Mouse (Mus musculus): ENCODE results near the gene 1300017J02Rik. TPM values are rescaled to one million over a fixed set of nuclear protein-coding genes. Genes with fewer than 3 reads are reported as not detected.
A peak's percentile ranks its signal among the peaks of the same experiment; 100 is the strongest.

The 1300017J02Rik gene
- polyA plus RNA-seq, 1 experiment: 67.0 TPM

DNA sequence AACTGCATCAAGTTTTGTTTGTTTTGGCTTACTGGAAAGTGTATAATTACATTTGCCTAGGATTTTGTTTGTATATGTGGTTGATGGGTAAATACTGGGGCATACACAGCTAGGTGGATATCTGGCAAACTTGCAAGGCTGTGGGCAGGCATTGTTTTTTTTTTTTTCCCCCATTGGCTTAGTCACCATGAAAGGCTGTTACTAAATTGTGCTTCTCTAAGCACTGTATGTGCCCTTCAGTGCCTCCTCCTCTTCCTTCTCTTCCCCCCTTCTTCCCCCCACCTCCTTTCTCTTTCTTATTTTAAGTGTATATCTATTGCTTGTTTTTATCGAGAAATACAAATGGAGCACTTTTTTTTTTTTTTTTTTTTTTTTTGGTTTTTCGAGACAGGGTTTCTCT lies 19.8 kb upstream of the 1300017J02Rik start:
- Histone ChIP-seq H3K27ac (ENCODE audit: control insufficient read depth, insufficient read depth, low read depth, low read length, poor library complexity) (no peak overlapping the region), H3K4me3 (replicated peaks; ENCODE audit: control insufficient read depth, low read depth, low read length) (no peak overlapping the region), H3K4me1 (ENCODE audit: control insufficient read depth, insufficient read depth, low read length) (peaks cover 2% of the 10 kb centered on the region)
- TF ChIP-seq CTCF (IDR thresholded peaks at IDR 0.05; ENCODE audit: control insufficient read depth, insufficient read depth, low read length) (no peak), POLR2A (IDR thresholded peaks at IDR 0.05; ENCODE audit: borderline replicate concordance, control insufficient read depth, low read depth, low read length) (no peak)
- 93% methylated on average over 1 of the region's 2 CpGs for WGBS

DNA sequence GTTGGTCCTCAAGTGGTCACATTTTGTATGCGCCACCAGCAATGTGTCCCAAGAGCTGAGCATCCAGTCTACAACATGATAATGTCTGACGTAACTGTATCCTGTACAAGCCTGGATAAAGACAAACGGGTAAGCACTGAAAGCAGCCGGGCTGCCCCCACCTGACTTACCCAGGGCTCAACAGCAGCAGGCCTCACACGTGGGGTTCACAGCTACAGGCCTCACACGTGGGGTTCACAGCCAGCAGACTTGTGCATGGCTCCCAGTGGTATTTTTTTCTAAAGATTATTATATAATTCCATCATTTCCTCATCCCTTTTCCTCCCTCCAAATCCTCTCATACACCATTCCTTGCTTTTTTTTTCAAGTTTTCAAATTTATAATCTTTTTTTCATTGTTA lies 5.0 kb upstream of the 1300017J02Rik start:
- WGBS: 84% methylated on average over 6 of the region's 6 CpGs
- TF ChIP-seq CTCF (IDR thresholded peaks at IDR 0.05; ENCODE audit: control insufficient read depth, insufficient read depth, low read length) (no peak), POLR2A (IDR thresholded peaks at IDR 0.05; ENCODE audit: borderline replicate concordance, control insufficient read depth, low read depth, low read length) (no peak)

DNA sequence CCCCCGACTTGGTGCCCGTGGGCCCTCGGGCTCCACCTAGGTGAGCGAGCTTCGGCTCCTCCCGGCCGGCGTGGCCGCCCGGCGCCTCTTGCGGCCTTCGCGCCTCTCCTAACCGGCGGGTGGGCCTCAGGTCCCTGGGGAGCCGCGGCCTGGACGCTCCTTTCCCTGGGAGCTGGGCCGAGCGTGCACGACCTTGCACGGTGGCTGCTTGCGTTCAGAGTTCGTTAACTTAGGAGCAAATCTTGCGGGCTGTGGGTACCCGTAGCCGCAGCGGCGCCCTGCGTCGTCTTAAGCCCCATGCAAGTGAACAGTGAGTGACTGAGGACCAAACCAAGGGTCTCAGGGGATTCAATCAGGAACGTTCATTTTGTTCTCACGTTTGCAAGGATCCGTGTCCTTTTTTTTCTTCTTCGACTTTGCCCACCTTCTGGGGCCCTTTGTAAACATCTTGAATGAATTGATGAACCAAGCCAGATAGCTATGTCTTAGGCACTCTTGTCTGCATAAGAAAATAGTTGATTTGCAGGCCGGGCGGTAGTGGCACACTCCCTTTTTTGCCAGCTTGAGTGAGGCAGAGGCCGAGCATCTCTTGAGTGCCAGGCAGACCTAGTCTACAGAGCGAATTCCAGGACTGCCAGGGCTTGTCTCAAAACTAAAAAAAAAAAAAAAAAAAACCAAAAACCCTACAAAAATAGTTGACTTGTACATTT lies 605 bp upstream of the 1300017J02Rik start:
- WGBS: under 1% methylated on average over 40 of the region's 40 CpGs
- Histone ChIP-seq H3K27ac (ENCODE audit: control insufficient read depth, insufficient read depth, low read depth, low read length, poor library complexity) (peak overlapping the region; percentile 69), H3K4me3 (replicated peaks; ENCODE audit: control insufficient read depth, low read depth, low read length) (peak overlapping the region; percentile 98), H3K4me1 (ENCODE audit: control insufficient read depth, insufficient read depth, low read length) (peaks cover 1% of the 10 kb centered on the region; the same call in 1 of the 2 replicates)
- TF ChIP-seq CTCF (IDR thresholded peaks at IDR 0.05; ENCODE audit: control insufficient read depth, insufficient read depth, low read length) (no peak), POLR2A (IDR thresholded peaks at IDR 0.05; ENCODE audit: borderline replicate concordance, control insufficient read depth, low read depth, low read length) (no peak)

More for the DNA sequence above, 5.0 kb upstream of the 1300017J02Rik start:
- no peak overlapping the region for H3K4me3 ChIP-seq (replicated peaks; ENCODE audit: control insufficient read depth, low read depth, low read length)
- no peak overlapping the region for H3K27ac ChIP-seq (ENCODE audit: control insufficient read depth, insufficient read depth, low read depth, low read length, poor library complexity)
- no peaks in the 10 kb centered on the region; the same call in 1 of the 2 replicates for H3K4me1 ChIP-seq (ENCODE audit: control insufficient read depth, insufficient read depth, low read length)

DNA sequence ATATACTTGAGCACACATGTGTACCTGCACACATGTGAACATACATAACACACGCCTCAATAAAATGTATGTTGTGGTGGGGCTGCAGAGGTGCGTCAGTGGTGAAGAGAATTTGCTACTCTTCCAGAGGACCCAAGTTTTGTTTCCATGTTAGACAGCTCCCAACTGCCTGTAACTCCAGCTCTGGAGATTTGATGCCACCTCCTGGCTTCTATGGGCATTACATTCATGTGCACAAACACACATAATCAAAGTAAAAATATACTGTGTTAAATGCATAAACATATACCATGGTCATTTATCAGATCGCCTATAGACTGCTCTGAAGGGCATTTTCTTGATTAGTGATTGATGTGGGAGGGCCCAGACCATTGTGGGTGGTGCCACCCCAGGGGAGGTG lies 2.2 kb downstream of the 1300017J02Rik start:
- Histone ChIP-seq H3K4me1 (ENCODE audit: control insufficient read depth, insufficient read depth, low read length) (peaks cover 1% of the 10 kb centered on the region; the same call in 1 of the 2 replicates), H3K27ac (ENCODE audit: control insufficient read depth, insufficient read depth, low read depth, low read length, poor library complexity) (no peak overlapping the region), H3K4me3 (replicated peaks; ENCODE audit: control insufficient read depth, low read depth, low read length) (no peak overlapping the region)
- TF ChIP-seq POLR2A (IDR thresholded peaks at IDR 0.05; ENCODE audit: borderline replicate concordance, control insufficient read depth, low read depth, low read length) (no peak), CTCF (IDR thresholded peaks at IDR 0.05; ENCODE audit: control insufficient read depth, insufficient read depth, low read length) (0 out of 2 replicates have a peak, but pooled peaks have one; percentile 27)
- 46% methylated on average over 3 of the region's 3 CpGs for WGBS

DNA sequence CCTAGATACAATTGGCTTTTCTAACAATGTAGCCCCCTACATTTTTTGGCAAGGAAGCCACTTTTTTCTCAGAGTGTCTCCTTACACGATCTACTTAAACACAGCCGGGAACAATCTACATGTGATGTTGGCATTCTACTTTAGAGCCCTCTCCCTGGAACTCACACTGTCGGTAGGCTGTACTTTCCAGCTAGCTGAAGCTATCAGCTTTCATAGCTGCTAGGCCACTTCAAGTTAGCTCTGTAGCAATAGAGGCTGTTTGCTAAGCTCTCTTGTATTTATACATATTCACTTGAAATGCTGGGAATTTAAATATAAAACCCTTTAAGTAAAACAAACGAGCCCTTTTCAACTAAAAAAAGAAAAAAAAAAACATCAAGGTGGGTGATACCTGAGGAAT lies 2.6 kb downstream of the 1300017J02Rik start:
- 80% methylated on average over 4 of the region's 4 CpGs for WGBS
- peaks cover 1% of the 10 kb centered on the region; the same call in 1 of the 2 replicates for H3K4me1 ChIP-seq (ENCODE audit: control insufficient read depth, insufficient read depth, low read length)
- H3K4me3 ChIP-seq (replicated peaks; ENCODE audit: control insufficient read depth, low read depth, low read length): no peak overlapping the region
- TF ChIP-seq POLR2A (IDR thresholded peaks at IDR 0.05; ENCODE audit: borderline replicate concordance, control insufficient read depth, low read depth, low read length) (no peak), CTCF (IDR thresholded peaks at IDR 0.05; ENCODE audit: control insufficient read depth, insufficient read depth, low read length) (no peak)
- no peak overlapping the region for H3K27ac ChIP-seq (ENCODE audit: control insufficient read depth, insufficient read depth, low read depth, low read length, poor library complexity)

DNA sequence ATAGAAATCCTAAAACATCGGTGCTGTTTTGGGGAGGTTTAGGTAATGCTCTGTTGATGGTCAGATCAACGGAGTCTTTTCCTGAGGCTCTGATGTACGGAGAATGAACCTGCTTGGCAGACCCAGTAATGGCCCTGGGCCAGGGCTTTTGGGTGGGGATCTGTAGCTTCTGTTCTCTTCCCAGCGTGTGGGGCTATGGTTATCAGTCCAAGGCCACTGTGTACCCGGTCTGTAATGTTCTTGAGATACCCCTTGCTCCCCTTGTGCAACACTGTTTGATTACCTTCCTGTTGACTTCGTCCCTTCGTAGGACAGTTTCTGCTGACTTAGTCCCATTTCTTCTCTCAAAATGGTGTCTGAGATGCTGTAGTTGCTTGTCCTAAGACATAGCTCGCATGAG lies 3.8 kb downstream of the 1300017J02Rik start:
- Histone ChIP-seq H3K4me1 (ENCODE audit: control insufficient read depth, insufficient read depth, low read length) (peaks cover 1% of the 10 kb centered on the region; the same call in 1 of the 2 replicates), H3K4me3 (replicated peaks; ENCODE audit: control insufficient read depth, low read depth, low read length) (no peak overlapping the region), H3K27ac (ENCODE audit: control insufficient read depth, insufficient read depth, low read depth, low read length, poor library complexity) (no peak overlapping the region)
- 67% methylated on average over 8 of the region's 8 CpGs for WGBS
- TF ChIP-seq CTCF (IDR thresholded peaks at IDR 0.05; ENCODE audit: control insufficient read depth, insufficient read depth, low read length) (no peak), POLR2A (IDR thresholded peaks at IDR 0.05; ENCODE audit: borderline replicate concordance, control insufficient read depth, low read depth, low read length) (no peak)

DNA sequence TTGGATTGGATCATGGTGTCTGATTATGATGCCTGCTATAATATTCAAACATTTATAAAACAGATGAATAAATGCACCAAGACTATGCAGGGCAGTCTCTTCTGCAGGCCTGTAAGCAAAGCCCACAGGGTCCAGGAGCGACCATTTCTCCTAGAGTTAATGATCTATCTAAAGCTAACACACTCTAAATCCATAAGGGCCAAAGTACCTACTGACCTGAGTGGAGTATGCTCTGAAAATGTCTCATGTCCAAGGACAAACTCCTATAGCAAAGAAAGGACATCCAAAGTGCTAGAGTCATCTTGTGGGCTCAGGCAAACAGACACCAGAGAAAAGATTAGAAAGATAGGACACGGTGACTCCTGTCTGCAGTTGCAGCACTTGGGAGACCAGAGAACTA lies 10.4 kb downstream of the 1300017J02Rik start:
- TF ChIP-seq POLR2A (IDR thresholded peaks at IDR 0.05; ENCODE audit: borderline replicate concordance, control insufficient read depth, low read depth, low read length) (no peak), CTCF (IDR thresholded peaks at IDR 0.05; ENCODE audit: control insufficient read depth, insufficient read depth, low read length) (no peak)
- Histone ChIP-seq H3K27ac (ENCODE audit: control insufficient read depth, insufficient read depth, low read depth, low read length, poor library complexity) (no peak overlapping the region), H3K4me1 (ENCODE audit: control insufficient read depth, insufficient read depth, low read length) (no peaks in the 10 kb centered on the region), H3K4me3 (replicated peaks; ENCODE audit: control insufficient read depth, low read depth, low read length) (no peak overlapping the region)
- WGBS: 71% methylated on average over 2 of the region's 2 CpGs

DNA sequence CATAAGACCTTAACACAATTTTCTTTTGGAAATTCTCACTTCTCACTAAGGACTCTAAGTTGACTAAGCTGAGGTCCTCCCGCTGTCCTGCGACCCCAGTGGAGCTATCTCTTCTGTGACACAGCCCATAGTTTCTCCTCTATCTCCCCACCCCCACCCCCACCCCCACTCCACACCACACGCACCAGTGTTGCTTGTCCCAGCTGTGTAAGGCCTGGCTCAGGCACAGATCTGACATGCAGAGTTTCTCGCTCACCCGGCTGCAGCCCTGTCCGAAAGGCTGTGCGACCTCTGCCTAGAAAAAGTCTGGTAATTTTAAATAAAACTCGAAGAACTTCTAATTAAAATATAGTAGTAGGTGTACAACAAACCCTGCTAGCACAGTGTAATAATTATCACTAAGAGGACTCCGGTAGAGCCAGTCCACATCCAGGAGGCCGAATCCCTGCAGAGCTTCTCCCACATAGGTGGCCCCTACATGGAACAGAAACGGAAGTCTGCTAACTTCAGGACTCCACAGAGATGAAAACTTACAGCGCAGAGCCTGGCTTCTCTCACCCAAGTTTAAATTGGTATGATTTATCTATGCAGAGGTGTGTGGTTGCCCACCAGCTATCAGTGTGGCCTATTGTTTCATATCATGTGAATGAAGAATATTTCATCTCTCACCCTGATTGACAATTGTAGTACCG lies 16.2 kb downstream of the 1300017J02Rik start:
- H3K4me3 ChIP-seq (replicated peaks; ENCODE audit: control insufficient read depth, low read depth, low read length): peak overlapping the region; percentile 48
- TF ChIP-seq CTCF (IDR thresholded peaks at IDR 0.05; ENCODE audit: control insufficient read depth, insufficient read depth, low read length) (no peak), POLR2A (IDR thresholded peaks at IDR 0.05; ENCODE audit: borderline replicate concordance, control insufficient read depth, low read depth, low read length) (no peak)
- peak overlapping the region; percentile 49; the same call in 1 of the 2 replicates for H3K27ac ChIP-seq (ENCODE audit: control insufficient read depth, insufficient read depth, low read depth, low read length, poor library complexity)
- 72% methylated on average over 13 of the region's 13 CpGs for WGBS
- no peaks in the 10 kb centered on the region; the same call in 1 of the 2 replicates for H3K4me1 ChIP-seq (ENCODE audit: control insufficient read depth, insufficient read depth, low read length)
